Mouse (Mus musculus) CH12.LX (cell line): ENCODE measurements around the gene Pspn. TPM values are rescaled to one million over a fixed set of nuclear protein-coding genes. Genes with fewer than 3 reads are reported as not detected.

ENCODE experiments used
- DNase-seq: peaks from one replicate; pipeline ENCODE4 v3.0.0-alpha.2; 2013; ENCODE audit errors: extremely low read depth
- H3K27ac ChIP-seq: 2 replicates; pipeline ENCODE4 v1.5.1; 2012; ENCODE audit warnings: low read depth, mild to moderate bottlenecking, control low read depth, moderate library complexity; ENCODE audit not compliant: insufficient read depth
- H3K27me3 ChIP-seq: replicated peaks from 2 replicates; pipeline ENCODE3; 2012; ENCODE audit warnings: inconsistent platforms
- H3K36me3 ChIP-seq, 2 experiments: replicated peaks in 1 of 2; 2 replicates each; pipeline versions ENCODE3 to v1.6.1; 2012; ENCODE audit warnings: inconsistent platforms in 1 of 2, low read length in 1 of 2, mild to moderate bottlenecking in 1 of 2, mixed read lengths in 1 of 2, moderate library complexity in 1 of 2; ENCODE audit not compliant: control insufficient read depth in 1 of 2, insufficient read depth in 1 of 2
- H3K4me1 ChIP-seq, 2 experiments: 2 replicates each; pipeline ENCODE4 v1.6.1; 2012; ENCODE audit warnings: inconsistent platforms in 1 of 2, moderate library complexity in 1 of 2; ENCODE audit not compliant: insufficient read depth in 2 of 2, control insufficient read depth in 1 of 2
- H3K4me2 ChIP-seq: 2 replicates; pipeline ENCODE4 v1.6.1; 2012; ENCODE audit warnings: low read depth, mild to moderate bottlenecking, control low read depth; ENCODE audit not compliant: poor library complexity, insufficient read depth, severe bottlenecking
- H3K4me3 ChIP-seq, 3 experiments: fragments of 150-350 bp in 1 of 3; sonication (generic) in 1 of 3; replicated peaks in 1 of 3; 2 replicates each; pipeline versions ENCODE3 to v1.5.1; 2011 to 2012; ENCODE audit warnings: low read depth in 2 of 3, low read length in 2 of 3, mild to moderate bottlenecking in 2 of 3, moderate library complexity in 2 of 3, control low read depth in 1 of 3, improper control_type of control experiment in 1 of 3, inconsistent platforms in 1 of 3, mixed read lengths in 1 of 3; ENCODE audit not compliant: poor library complexity in 1 of 3
- H3K79me2 ChIP-seq: replicated peaks from 2 replicates; pipeline ENCODE4 v1.6.1; 2012; ENCODE audit warnings: mild to moderate bottlenecking, moderate library complexity; ENCODE audit not compliant: control insufficient read depth, poor library complexity, insufficient read depth, severe bottlenecking; ENCODE audit errors: extremely low read depth
- H3K9ac ChIP-seq: 2 replicates; pipeline ENCODE4 v1.6.1; 2012; ENCODE audit warnings: low read depth, mild to moderate bottlenecking, control low read depth, moderate library complexity; ENCODE audit not compliant: insufficient read depth
- H3K9me3 ChIP-seq: replicated peaks from 2 replicates; pipeline ENCODE3; 2012; ENCODE audit warnings: low read length, inconsistent platforms, mixed read lengths
- BHLHE40 ChIP-seq: IDR thresholded peaks from 2 replicates; pipeline ENCODE4 v1.6.1; 2011; ENCODE audit warnings: mild to moderate bottlenecking, low read depth, low read length, improper control_type of control experiment
- CHD1 ChIP-seq: IDR thresholded peaks from 2 replicates; pipeline ENCODE4 v1.6.1; 2012; ENCODE audit warnings: low read depth, low read length, improper control_type of control experiment, inconsistent platforms
- CHD2 ChIP-seq: IDR thresholded peaks from 2 replicates; pipeline ENCODE4 v1.6.1; 2011; ENCODE audit warnings: low read length, improper control_type of control experiment
- CTCF ChIP-seq, 2 experiments: IDR thresholded peaks in 1 of 2; conservative IDR thresholded peaks in 1 of 2; 2 replicates each; pipeline ENCODE4 v1.5.1; 2011 to 2012; ENCODE audit warnings: low read depth in 2 of 2, low read length in 2 of 2, improper control_type of control experiment in 1 of 2, inconsistent platforms in 1 of 2, mild to moderate bottlenecking in 1 of 2, moderate library complexity in 1 of 2
- E2F4 ChIP-seq: IDR thresholded peaks from 2 replicates; pipeline ENCODE4 v1.6.1; 2011; ENCODE audit warnings: low read depth, low read length, improper control_type of control experiment; ENCODE audit not compliant: insufficient replicate concordance
- ELF1 ChIP-seq: IDR thresholded peaks from 2 replicates; pipeline ENCODE4 v1.6.1; 2014; ENCODE audit warnings: low read depth, mild to moderate bottlenecking, inconsistent platforms, low read length, improper control_type of control experiment
- GABPA ChIP-seq: IDR thresholded peaks from 2 replicates; pipeline ENCODE4 v1.6.1; 2012; ENCODE audit warnings: low read depth, low read length, improper control_type of control experiment, inconsistent platforms; ENCODE audit not compliant: insufficient replicate concordance
- HCFC1 ChIP-seq: IDR thresholded peaks from 2 replicates; pipeline ENCODE4 v1.6.1; 2012; ENCODE audit warnings: low read depth, mild to moderate bottlenecking, inconsistent platforms, low read length, improper control_type of control experiment
- IRF4 ChIP-seq: IDR thresholded peaks from 2 replicates; pipeline ENCODE4 v1.6.1; 2014; ENCODE audit warnings: low read depth, mild to moderate bottlenecking, inconsistent platforms, low read length, improper control_type of control experiment
- JUND ChIP-seq: conservative IDR thresholded peaks from 2 replicates; pipeline ENCODE4 v1.6.1; 2011; ENCODE audit warnings: low read depth, low read length, improper control_type of control experiment
- KAT2A ChIP-seq: IDR thresholded peaks from 2 replicates; pipeline ENCODE4 v1.6.1; 2012; ENCODE audit warnings: low read length, improper control_type of control experiment, inconsistent platforms; ENCODE audit not compliant: insufficient replicate concordance
- MAX ChIP-seq: IDR thresholded peaks from 2 replicates; pipeline ENCODE4 v1.6.1; 2011; ENCODE audit warnings: low read length, improper control_type of control experiment
- MAZ ChIP-seq: IDR thresholded peaks from 2 replicates; pipeline ENCODE4 v1.6.1; 2012; ENCODE audit warnings: low read depth, mild to moderate bottlenecking, inconsistent platforms, low read length, improper control_type of control experiment, moderate library complexity
- MEF2A ChIP-seq: IDR thresholded peaks from 2 replicates; pipeline ENCODE4 v1.6.1; 2014; ENCODE audit warnings: low read depth, mild to moderate bottlenecking, inconsistent platforms, low read length, improper control_type of control experiment, borderline replicate concordance
- MXI1 ChIP-seq: IDR thresholded peaks from 2 replicates; pipeline ENCODE4 v1.6.1; 2011; ENCODE audit warnings: mild to moderate bottlenecking, low read depth, low read length, improper control_type of control experiment
- MYC ChIP-seq: IDR thresholded peaks from 2 replicates; pipeline ENCODE4 v1.6.1; 2011; ENCODE audit warnings: low read depth, mild to moderate bottlenecking, improper control_type of control experiment, low read length
- NELFE ChIP-seq: IDR thresholded peaks from 2 replicates; pipeline ENCODE4 v1.6.1; 2011; ENCODE audit warnings: low read depth, low read length, improper control_type of control experiment
- NRF1 ChIP-seq: IDR thresholded peaks from 2 replicates; pipeline ENCODE4 v1.6.1; 2014; ENCODE audit warnings: low read depth, mild to moderate bottlenecking, inconsistent platforms, low read length, improper control_type of control experiment, moderate library complexity
- PAX5 ChIP-seq: IDR thresholded peaks from 2 replicates; pipeline ENCODE4 v1.6.1; 2012; ENCODE audit warnings: low read length, inconsistent platforms, mixed read lengths
- POLR2A ChIP-seq: IDR thresholded peaks from 2 replicates; pipeline ENCODE4 v1.6.1; 2011; ENCODE audit warnings: low read depth, mild to moderate bottlenecking, improper control_type of control experiment, low read length
- POLR2AphosphoS2 ChIP-seq: IDR thresholded peaks from 2 replicates; pipeline ENCODE4 v1.6.1; 2011; ENCODE audit warnings: low read depth, low read length, improper control_type of control experiment
- RAD21 ChIP-seq: IDR thresholded peaks from 2 replicates; pipeline ENCODE4 v1.6.1; 2011; ENCODE audit warnings: low read depth, mild to moderate bottlenecking, low read length, improper control_type of control experiment, moderate library complexity
- SIN3A ChIP-seq: IDR thresholded peaks from 2 replicates; pipeline ENCODE4 v1.6.1; 2012; ENCODE audit warnings: low read length, improper control_type of control experiment, inconsistent platforms
- TBP ChIP-seq: conservative IDR thresholded peaks from 2 replicates; pipeline ENCODE4 v1.6.1; 2011; ENCODE audit warnings: low read depth, low read length, improper control_type of control experiment
- TCF12 ChIP-seq: IDR thresholded peaks from 2 replicates; pipeline ENCODE4 v1.6.1; 2014; ENCODE audit warnings: low read depth, mild to moderate bottlenecking, inconsistent platforms, low read length, improper control_type of control experiment
- UBTF ChIP-seq: IDR thresholded peaks from 2 replicates; pipeline ENCODE4 v1.6.1; 2012; ENCODE audit warnings: low read depth, mild to moderate bottlenecking, inconsistent platforms, low read length, improper control_type of control experiment, moderate library complexity
- USF1 ChIP-seq: IDR thresholded peaks from 2 replicates; pipeline ENCODE4 v1.6.1; 2014; ENCODE audit warnings: low read depth, mild to moderate bottlenecking, inconsistent platforms, low read length, improper control_type of control experiment
- USF2 ChIP-seq: conservative IDR thresholded peaks from 2 replicates; pipeline ENCODE4 v1.6.1; 2011; ENCODE audit warnings: low read depth, low read length, improper control_type of control experiment
- ZKSCAN1 ChIP-seq: IDR thresholded peaks from 2 replicates; pipeline ENCODE4 v1.6.1; 2012; ENCODE audit warnings: low read depth, inconsistent platforms, low read length, improper control_type of control experiment, borderline replicate concordance
- ZMIZ1 ChIP-seq: IDR thresholded peaks from 2 replicates; pipeline ENCODE4 v1.6.1; 2012; ENCODE audit warnings: low read depth, mild to moderate bottlenecking, inconsistent platforms, low read length, improper control_type of control experiment
- ZNF384 ChIP-seq: IDR thresholded peaks from 2 replicates; pipeline ENCODE4 v1.6.1; 2012; ENCODE audit warnings: low read depth, low read length, improper control_type of control experiment, inconsistent platforms
- dilution Hi-C: fragments of 300-500 bp; cut with MboI; formaldehyde crosslinking; loops from 2 replicates; pipeline ENCODE4 v1.14.3; 2020; ENCODE audit warnings: low sequenced_read_pairs; ENCODE audit not compliant: extremely low pct_unique_long_range_greater_than_20kb, extremely low pct_ligation_motif_present
- in situ Hi-C: fragments of 300-500 bp; cut with MboI; formaldehyde crosslinking; loops from 3 replicates; pipeline ENCODE4 v1.14.3; 2019; ENCODE audit warnings: low sequenced_read_pairs, low pct_ligation_motif_present, low pct_unique_long_range_greater_than_20kb, mixed read lengths
- polyA plus RNA-seq: library from polyadenylated mRNA; unstranded; fragments of >175 nt; gene quantifications from 2 replicates; pipeline ENCODE4 v1.2.1, GENCODE M21; 2012; ENCODE audit warnings: low read depth; ENCODE audit not compliant: insufficient read length
- total RNA-seq, 2 experiments: library from RNA; depleted of rRNA; stranded (reverse); fragments of 300-350 nt in 1 of 2; fragments of >200 nt in 1 of 2; gene quantifications; 2 replicates each; pipeline ENCODE4 v1.2.3; 2012 to 2014

Gene Pspn
- total and polyA plus RNA-seq, 3 experiments, result 0.34 to 0.69 TPM; not detected in 1

DNA sequence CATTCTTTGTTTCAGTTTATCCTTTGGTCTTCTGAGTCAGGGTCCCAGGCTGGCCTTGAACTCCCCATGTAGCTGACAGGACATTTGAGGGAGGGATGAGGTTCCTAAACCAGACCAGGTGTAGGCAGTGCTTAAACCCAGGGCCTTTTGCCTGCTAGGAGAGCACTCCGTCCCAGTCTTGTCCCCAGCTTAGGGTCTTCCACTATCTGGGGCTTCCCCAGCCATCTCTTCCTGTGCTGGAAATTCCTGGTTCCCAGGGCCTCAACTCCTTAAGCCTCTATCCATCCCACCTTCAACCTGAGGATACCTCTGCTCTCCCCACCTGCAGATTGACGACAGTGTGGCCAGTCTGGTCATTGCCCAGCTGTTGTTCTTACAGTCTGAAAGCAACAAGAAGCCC, 8.9 kb downstream of the Pspn start:
- dilution Hi-C loops, result no loop called here
- DNase-seq, result no peak
- H3K27ac ChIP-seq, result no peak overlapping the region

GRCm38 (mm10) chr17:56990115-56990746, 9.6 kb downstream of the Pspn start, which contains the start of gene Clpp:
Gene Clpp, plus strand, starts transcription at chr17:56990305.
- peaks cover 23% of the 10 kb centered on the region for H3K79me2 ChIP-seq
- peak within 1 kb of the TSS; percentile 67 for H3K9ac ChIP-seq
- peaks cover 28 to 37% of the 10 kb centered on the region in 2 experiments for H3K36me3 ChIP-seq
- H3K4me1 ChIP-seq, result peaks cover 7 to 19% of the 10 kb centered on the region in 2 experiments; a peak in 3 of 4 replicates
- peak within 1 kb of the TSS; percentile 87 for H3K4me2 ChIP-seq
- H3K27me3 ChIP-seq, result no peaks in the 10 kb centered on the region
- DNase-seq, result peak; percentile 98
- peak within 1 kb of the TSS; percentile 89 to 92 (median 92) for H3K4me3 ChIP-seq
- H3K9me3 ChIP-seq, result no peaks in the 10 kb centered on the region
- dilution Hi-C loops, result no loop called here
- in situ Hi-C loops, result loop anchor here (10.0 kb wide), 2 partner anchors 215 to 345 kb away; no protein-coding TSS in a partner anchor
- TF ChIP-seq POLR2A (peak; percentile 91), TBP (peak; percentile 62; the same call in 1 of the 2 replicates), CTCF (conservative IDR thresholded peaks at IDR 0.05 in 1 of 2, IDR thresholded peaks at IDR 0.05 in 1 of 2; ENCODE audit: low read depth in 2 of 2, low read length in 2 of 2) (no peak), NRF1 (0 out of 2 replicates have a peak, but pooled peaks have one; percentile 42), BHLHE40 (peak; percentile 39), USF2 (0 out of 2 replicates have a peak, but pooled peaks have one; percentile 3), E2F4 (0 out of 2 replicates have a peak, but pooled peaks have one; percentile 77), UBTF (no peak), POLR2AphosphoS2 (peak; percentile 48; the same call in 1 of the 2 replicates), MXI1 (peak; percentile 93), MYC (peak; percentile 77), USF1 (peak; percentile 74), MEF2A (peak; percentile 27; the same call in 1 of the 2 replicates), GABPA (peak; percentile 74; the same call in 1 of the 2 replicates), SIN3A (peak; percentile 93), RAD21 (no peak), ELF1 (peak; percentile 98), JUND (no peak), IRF4 (peak; percentile 49; the same call in 1 of the 2 replicates), ZMIZ1 (peak; percentile 58), MAX (peak; percentile 74; the same call in 1 of the 2 replicates), HCFC1 (peak; percentile 94), KAT2A (peak; percentile 96; the same call in 1 of the 2 replicates), CHD2 (peak; percentile 83), TCF12 (peak; percentile 73; the same call in 1 of the 2 replicates), MAZ (no peak), NELFE (peak; percentile 80), ZKSCAN1 (no peak)
- peak within 1 kb of the TSS; percentile 35 for H3K27ac ChIP-seq

More for the DNA sequence above, 8.9 kb downstream of the Pspn start:
- H3K4me3 ChIP-seq, result peak overlapping the region; percentile 89 to 92 (median 92)
- H3K9ac ChIP-seq, result peak overlapping the region; percentile 67
- peaks cover 23% of the 10 kb centered on the region for H3K79me2 ChIP-seq
- H3K27me3 ChIP-seq, result no peaks in the 10 kb centered on the region
- H3K4me1 ChIP-seq, result peaks cover 7 to 21% of the 10 kb centered on the region in 2 experiments; a peak in 3 of 4 replicates
- in situ Hi-C loops, result loop anchor here (10.0 kb wide), 2 partner anchors 214 to 344 kb away; no protein-coding TSS in a partner anchor
- H3K9me3 ChIP-seq, result no peaks in the 10 kb centered on the region
- H3K4me2 ChIP-seq, result peak overlapping the region; percentile 72
- H3K36me3 ChIP-seq, result peaks cover 31 to 44% of the 10 kb centered on the region in 2 experiments
- no peak for TF ChIP-seq MAZ
- TF ChIP-seq MAX, result no peak
- no peak for TF ChIP-seq ZNF384
- TF ChIP-seq ZMIZ1, result no peak
- no peak for TF ChIP-seq PAX5
- TF ChIP-seq TBP, result no peak
- TF ChIP-seq CHD1, result no peak
- TF ChIP-seq USF2, result no peak
- TF ChIP-seq, all 38 proteins: peak for 0
